Mouse (Mus musculus) heart, postnatal 0 days (tissue): ENCODE measurements around the gene Rcor3.

ENCODE experiments used
- CTCF ChIP-seq: IDR thresholded peaks from 2 replicates; pipeline ENCODE4 v1.5.1; 2016; ENCODE audit warnings: antibody characterized with exemption, control low read depth, low read depth
- EP300 ChIP-seq: IDR thresholded peaks from 2 replicates; pipeline ENCODE4 v1.6.1; 2016; ENCODE audit warnings: antibody characterized with exemption, low read depth

DNA sequence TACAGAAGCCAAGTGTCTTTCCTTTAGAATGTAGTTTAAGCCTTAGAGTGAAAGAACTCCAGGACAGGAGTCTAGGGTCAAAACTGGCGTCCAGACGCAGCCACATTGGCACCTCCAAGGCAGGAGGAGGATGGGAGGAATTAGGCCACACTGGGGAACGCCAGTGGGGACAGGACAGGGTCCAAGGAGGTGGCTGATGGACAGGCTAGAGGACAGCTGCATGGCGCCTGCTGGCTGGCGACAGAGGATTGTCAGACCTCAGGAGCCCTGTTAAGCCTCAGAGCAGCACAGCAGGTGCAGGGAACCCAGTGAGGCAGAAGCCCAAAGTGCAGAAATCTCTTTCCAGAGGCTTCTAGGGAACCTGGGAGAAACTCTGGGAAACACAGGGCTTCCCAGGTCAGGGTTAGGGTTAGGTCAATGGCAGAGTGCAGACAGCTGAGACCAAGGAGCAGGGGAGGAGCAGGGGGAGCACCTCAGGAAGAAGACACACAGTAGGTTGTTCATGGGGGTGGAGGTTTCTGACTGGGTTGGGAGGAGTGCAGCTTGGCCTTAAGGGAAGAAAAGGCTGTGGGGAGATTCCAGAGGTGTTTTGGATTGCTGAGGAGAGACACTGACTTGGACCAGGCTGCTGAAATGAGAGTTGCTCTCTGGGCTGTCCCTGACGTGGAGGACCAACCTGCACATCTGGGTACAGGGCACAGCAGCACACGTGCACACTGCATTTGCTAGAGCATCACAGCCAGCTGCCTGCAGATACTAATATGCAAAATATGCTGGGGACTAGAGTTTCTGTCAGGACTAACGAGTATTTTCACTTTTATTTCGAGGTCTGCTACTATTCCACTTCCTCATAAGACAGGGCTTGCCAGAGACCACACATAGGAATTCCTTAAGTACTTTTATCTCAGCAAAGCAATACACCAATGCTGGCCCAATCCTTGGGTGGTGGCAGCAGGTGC is 48.4 kb downstream of the Rcor3 start:
- TF ChIP-seq CTCF (no peak), EP300 (no peak)
